Mouse (Mus musculus): ENCODE results near the gene Ppm1l. TPM values are rescaled to one million over a fixed set of nuclear protein-coding genes. Genes with fewer than 3 reads are reported as not detected.

The Ppm1l gene
- polyA plus RNA-seq, 1 experiment = 4.0 TPM

- TF ChIP-seq GATA1 (IDR thresholded peaks at IDR 0.05; ENCODE audit: low read length) = no peak
These were observed 199.2 kb downstream of the Ppm1l start for GRCm38 (mm10) chr3:69515730-69516350.

GRCm38 (mm10) chr3:69519188-69519587 is 202.5 kb downstream of the Ppm1l start:
- no peak for TF ChIP-seq GATA1 (IDR thresholded peaks at IDR 0.05; ENCODE audit: low read length)

GRCm38 (mm10) chr3:69519789-69520558 is 203.3 kb downstream of the Ppm1l start:
- TF ChIP-seq GATA1 (IDR thresholded peaks at IDR 0.05; ENCODE audit: low read length) = no peak

- no peak for TF ChIP-seq GATA1 (IDR thresholded peaks at IDR 0.05; ENCODE audit: low read length)
These were observed 205.6 kb downstream of the Ppm1l start for GRCm38 (mm10) chr3:69522270-69522669.

- no peak for TF ChIP-seq GATA1 (IDR thresholded peaks at IDR 0.05; ENCODE audit: low read length)
These were observed 207.9 kb downstream of the Ppm1l start for GRCm38 (mm10) chr3:69524356-69525071.

GRCm38 (mm10) chr3:69525072-69525529 is 208.4 kb downstream of the Ppm1l start:
- no peak for TF ChIP-seq GATA1 (IDR thresholded peaks at IDR 0.05; ENCODE audit: low read length)

- TF ChIP-seq GATA1 (IDR thresholded peaks at IDR 0.05; ENCODE audit: low read length) = no peak
These were observed 210.7 kb downstream of the Ppm1l start for GRCm38 (mm10) chr3:69527384-69527783.

- TF ChIP-seq GATA1 (IDR thresholded peaks at IDR 0.05; ENCODE audit: low read length) = no peak
These were observed 212.9 kb downstream of the Ppm1l start for GRCm38 (mm10) chr3:69529576-69529975.

GRCm38 (mm10) chr3:69531511-69531910 is 214.8 kb downstream of the Ppm1l start:
- no peak for TF ChIP-seq GATA1 (IDR thresholded peaks at IDR 0.05; ENCODE audit: low read length)

- TF ChIP-seq GATA1 (IDR thresholded peaks at IDR 0.05; ENCODE audit: low read length) = no peak
These were observed 216.0 kb downstream of the Ppm1l start for GRCm38 (mm10) chr3:69532687-69533086.

GRCm38 (mm10) chr3:69535486-69535885 is 218.8 kb downstream of the Ppm1l start:
- TF ChIP-seq GATA1 (IDR thresholded peaks at IDR 0.05; ENCODE audit: low read length) = no peak

GRCm38 (mm10) chr3:69535941-69536647 is 219.4 kb downstream of the Ppm1l start:
- no peak for TF ChIP-seq GATA1 (IDR thresholded peaks at IDR 0.05; ENCODE audit: low read length)

GRCm38 (mm10) chr3:69542962-69543361 is 226.3 kb downstream of the Ppm1l start:
- TF ChIP-seq GATA1 (IDR thresholded peaks at IDR 0.05; ENCODE audit: low read length) = no peak

GRCm38 (mm10) chr3:69543730-69544129 is 227.1 kb downstream of the Ppm1l start:
- no peak for TF ChIP-seq GATA1 (IDR thresholded peaks at IDR 0.05; ENCODE audit: low read length)

- no peak for TF ChIP-seq GATA1 (IDR thresholded peaks at IDR 0.05; ENCODE audit: low read length)
These were observed 228.4 kb downstream of the Ppm1l start for GRCm38 (mm10) chr3:69545017-69545416.
